Mouse (Mus musculus): ENCODE data around the gene Zc3hav1.

Gene Zc3hav1

DNA sequence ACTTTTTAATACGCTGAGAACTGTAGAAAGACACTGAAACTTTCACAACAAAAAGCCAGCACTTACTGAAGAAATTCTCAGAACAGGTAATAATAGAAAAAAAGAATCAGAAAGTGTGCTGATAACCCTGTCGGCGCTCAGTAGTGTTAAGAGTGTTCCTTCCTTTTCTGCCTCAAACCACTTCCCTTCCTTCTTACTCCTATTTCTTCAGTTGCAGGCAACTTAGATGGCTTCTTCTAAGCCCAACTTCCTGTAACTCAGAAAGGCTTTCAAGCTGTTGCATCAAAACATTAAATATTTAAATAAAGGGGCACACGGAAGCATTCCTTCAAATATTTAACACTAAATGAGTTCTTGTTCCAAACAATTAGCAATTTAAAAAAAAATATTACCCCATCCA lies 2.5 kb downstream of the Zc3hav1 start:
- DNase-seq: no peak

DNA sequence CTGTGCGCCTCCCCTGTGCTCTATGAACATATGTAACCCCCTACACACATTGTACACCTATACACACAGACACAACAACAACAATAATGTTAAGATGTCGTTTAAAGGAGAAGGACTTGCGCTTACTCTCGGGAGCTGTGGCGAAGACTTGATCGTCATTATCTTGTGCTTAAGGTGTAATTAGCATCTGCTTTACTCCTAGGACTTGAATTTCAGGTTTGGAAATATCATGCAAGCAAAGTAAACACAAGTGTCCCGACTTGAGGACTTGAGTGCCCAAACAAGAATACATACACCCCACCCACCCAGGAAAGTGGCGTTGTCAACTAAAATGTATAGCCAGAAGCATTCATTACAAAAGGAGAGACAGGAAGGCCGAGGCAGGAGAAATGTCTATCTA lies 4.6 kb downstream of the Zc3hav1 start:
- DNase-seq: no peak

GRCm38 (mm10) chr6:38348811-38349453 lies 5.5 kb downstream of the Zc3hav1 start:
- no peak for DNase-seq

- DNase-seq: no peak
Observed at GRCm38 (mm10) chr6:38347875-38348274, 6.5 kb downstream of the Zc3hav1 start.

DNA sequence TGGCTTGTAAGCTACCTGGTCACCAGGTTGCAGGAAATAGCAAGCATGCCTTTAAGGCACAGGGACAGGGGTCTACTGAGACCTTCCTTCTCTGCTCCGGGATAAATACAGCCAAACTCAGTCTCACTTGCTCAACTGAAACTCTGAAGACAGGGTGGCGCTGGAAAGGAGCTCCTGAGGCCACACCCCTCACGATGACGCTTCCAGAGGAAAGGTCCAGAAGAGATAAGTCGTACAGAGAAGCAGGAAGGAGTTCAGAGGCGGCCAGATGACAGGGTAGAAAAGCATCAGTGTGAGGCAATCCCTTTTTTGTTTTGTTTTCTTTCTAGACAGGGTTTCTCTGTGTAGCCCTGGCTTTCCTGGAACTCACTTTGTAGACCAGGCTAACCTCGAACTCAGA lies 8.6 kb downstream of the Zc3hav1 start:
- no peak for DNase-seq

- DNase-seq: no peak
Observed at GRCm38 (mm10) chr6:38344006-38344670, 10.3 kb downstream of the Zc3hav1 start.

- no peak for DNase-seq
Observed at GRCm38 (mm10) chr6:38343581-38343980, 10.8 kb downstream of the Zc3hav1 start.

DNA sequence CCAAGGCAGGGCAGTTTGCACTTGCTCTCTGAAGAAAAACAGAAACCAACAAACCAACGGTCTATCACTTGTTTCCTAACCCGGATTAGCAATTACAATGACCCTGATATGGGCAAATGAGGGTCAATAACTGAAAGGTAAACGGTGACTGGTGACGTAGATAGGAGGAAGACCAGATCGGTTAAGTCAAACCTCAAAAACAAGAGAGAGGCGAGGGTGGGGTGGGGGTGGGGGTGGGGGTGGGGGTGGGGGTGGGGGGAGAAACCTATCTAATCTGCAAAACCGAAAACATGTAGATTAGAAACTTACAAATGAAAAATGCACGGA lies 11.8 kb downstream of the Zc3hav1 start:
- DNase-seq: no peak

DNA sequence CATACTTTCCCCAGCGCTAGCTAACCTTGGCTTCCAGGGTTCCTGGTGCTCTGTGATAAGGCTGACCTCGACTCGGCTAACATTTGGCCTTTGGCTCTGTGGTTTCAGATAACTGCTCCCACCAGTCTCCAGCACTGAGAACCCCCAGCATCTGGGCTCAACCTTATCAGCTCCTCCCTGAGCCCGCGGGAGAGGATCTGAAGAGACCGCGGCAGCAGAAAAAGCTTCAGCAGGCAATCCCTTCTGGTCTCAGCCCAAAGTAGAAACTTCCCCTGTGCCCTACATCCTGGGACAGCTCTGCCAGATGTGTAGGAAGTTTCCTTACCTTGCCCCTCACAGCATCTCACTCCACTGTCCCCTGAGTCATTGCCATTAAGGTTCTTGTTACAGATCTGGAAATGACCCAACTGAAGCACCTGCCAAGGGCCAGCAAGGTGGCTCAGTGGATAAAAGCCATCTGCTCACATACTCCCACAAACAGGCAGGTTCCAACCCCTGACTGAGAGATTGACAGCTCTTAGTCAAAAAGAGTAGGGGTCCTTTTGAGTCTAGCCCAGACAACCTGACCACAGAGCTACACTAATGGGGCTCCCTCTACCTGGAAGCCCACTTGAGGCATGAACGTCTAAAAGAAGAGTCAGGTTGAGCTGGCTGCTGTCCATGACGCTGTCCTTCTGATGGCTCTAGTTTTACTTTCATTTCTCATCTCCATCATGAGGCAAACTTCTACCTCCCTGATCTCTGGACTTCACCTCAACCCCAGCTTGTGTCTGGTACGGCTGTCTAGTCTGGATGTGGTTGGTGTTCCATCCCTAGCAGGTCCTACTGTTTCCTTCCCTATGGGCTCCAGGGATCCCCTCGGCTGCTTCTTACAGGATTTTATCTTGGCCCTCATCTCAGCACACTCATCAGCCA lies 12.4 kb downstream of the Zc3hav1 start:
- peak; percentile 77 for DNase-seq

- DNase-seq: no peak
Observed at GRCm38 (mm10) chr6:38339078-38339477, 15.3 kb downstream of the Zc3hav1 start.

- no peak for DNase-seq
Observed at GRCm38 (mm10) chr6:38337951-38338350, 16.5 kb downstream of the Zc3hav1 start.

DNA sequence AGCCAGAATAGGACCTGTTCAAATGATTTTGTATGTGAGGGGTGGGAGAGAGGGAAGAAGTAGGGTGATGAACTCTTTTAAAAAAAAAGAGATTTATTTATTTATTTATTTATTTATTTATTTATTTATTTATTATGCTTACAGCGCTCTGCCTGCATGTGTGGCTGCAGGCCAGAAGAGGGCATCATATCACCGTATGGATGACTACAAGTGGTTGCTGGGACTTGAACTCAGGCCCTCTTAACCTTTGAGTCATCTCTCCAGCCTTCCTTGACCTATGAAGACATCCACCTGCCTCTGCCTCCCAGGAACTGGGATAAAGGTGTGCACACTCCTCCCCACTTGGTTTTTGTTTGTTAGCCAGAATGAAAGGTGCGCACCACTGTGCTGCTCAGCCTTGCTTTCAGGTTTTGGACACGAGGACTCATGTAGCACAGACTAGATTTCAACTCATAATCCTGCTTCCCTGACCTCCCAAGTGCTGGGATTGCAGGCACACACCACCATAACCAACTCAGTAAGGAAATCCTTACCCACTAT lies 17.2 kb downstream of the Zc3hav1 start:
- no peak for DNase-seq

DNA sequence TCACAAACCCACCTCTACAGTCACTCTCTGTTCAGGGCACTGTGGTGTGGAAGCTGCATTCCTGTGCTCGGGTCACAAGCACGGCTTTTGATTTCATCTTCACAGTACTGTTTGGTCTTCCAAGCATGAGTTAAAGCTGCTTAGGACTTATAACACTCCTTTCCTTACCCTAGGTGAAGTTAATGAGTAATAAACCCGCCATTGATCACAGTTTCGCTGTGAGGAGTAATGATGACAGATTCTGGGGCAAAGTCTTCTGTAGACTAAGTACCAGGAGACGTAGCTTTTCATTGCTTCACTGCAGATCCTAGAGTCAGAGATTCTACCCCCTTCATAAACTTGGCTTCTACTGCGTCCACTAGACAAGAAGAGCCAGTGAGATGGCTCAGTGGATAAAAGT lies 19.1 kb downstream of the Zc3hav1 start:
- DNase-seq: no peak

DNA sequence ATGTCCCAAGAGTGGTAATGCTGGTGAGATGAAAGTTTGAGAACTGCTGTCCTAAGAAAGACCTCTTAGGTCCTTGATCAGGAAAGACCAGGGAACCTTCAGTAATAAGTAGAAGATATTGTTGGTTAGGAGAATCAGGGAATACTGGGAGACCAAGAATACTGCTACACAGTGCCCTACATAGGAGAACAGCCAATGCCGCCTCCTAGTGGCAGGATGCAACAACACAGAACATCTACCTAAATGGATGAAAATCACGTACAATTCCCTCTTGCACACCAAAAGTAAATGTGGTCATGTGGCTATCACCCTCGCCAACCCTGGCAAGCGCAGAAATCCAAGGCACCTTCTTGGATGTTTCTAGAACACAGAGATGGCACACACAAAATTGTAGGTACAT lies 27.8 kb downstream of the Zc3hav1 start:
- DNase-seq: peak; percentile 65

- no peak for DNase-seq
Observed at GRCm38 (mm10) chr6:38320621-38321020, 33.8 kb downstream of the Zc3hav1 start.

DNA sequence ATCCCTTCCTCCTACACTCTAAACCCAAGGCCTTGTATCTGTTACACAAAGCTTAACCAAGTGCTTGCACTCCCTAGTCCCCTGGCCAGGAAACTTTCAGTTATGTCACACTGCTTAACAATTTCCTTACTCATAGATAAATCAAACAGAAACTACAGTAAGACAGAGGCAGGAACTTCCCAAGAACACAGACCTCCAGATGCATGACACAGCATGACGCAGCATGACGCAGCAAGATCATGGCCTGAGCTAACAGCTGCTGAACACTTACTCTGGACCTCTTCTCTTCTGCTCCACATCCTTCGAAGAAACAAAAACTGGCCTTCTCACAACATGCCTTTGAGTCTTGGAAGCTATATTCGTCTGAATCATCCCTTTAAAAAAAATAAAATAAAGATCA lies 38.4 kb downstream of the Zc3hav1 start:
- DNase-seq: no peak

DNA sequence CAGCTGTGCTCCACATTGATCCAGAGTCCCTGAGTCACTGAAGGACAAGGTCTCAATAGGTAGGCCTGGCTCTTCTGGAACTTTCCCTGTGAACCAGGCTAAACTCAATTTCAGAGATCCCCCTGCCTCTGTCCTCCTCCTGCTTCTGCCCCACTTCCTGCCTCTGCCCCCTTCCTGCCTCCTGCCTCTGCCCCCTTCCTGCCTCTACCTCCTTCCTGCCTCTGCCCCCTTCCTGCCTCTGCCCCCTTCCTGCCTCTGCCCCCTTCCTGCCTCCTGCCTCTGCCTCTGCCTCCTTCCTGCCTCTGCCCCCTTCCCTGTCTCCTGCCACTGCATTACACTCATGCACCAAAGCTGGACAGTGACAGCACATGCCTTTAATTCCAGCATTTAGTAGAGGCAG lies 44.7 kb downstream of the Zc3hav1 start:
- DNase-seq: no peak

- DNase-seq: no peak
Observed at GRCm38 (mm10) chr6:38304981-38305380, 49.4 kb downstream of the Zc3hav1 start.

- DNase-seq: peak; percentile 72
Observed at GRCm38 (mm10) chr6:38298761-38299401, 55.5 kb downstream of the Zc3hav1 start, which contains the start of gene Zc3hav1l. Gene Zc3hav1l (minus strand): TSS chr6:38299259.

DNA sequence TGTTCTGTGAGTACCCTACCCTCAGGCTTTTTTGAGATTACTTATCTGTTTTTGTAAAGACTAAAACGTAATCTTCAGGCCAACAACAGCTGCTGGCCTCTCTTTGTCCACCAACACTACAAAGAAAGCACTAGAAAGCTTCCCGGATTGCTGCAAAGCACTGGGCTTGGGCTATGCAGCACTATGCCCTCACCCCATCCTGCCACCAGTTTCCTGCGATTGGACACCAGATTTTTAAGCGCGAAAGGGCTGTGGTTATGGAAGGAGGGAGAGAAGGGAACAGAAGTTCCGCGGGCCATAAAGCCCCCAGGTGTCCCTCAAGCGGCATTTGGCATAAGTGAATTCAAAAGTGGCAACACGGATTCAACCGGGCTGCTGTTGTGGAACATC lies 56.2 kb downstream of the Zc3hav1 start:
- DNase-seq: peak; percentile 29

GRCm38 (mm10) chr6:38297580-38298245 lies 56.7 kb downstream of the Zc3hav1 start:
- DNase-seq: peak; percentile 16

GRCm38 (mm10) chr6:38293708-38294107 lies 60.7 kb downstream of the Zc3hav1 start:
- no peak for DNase-seq
